Mouse (Mus musculus) retina, embryonic 14.5 days (tissue): ENCODE measurements around the gene Pa2g4.
A peak's percentile ranks its signal among the peaks of the same experiment; 100 is the strongest.
"Not testable (repeated sequence)": the region's sequence is repeated elsewhere in the genome, so short reads cannot be mapped to it uniquely, and the experiment has no call there.

Experiments used
- DNase-seq: peaks from one replicate; pipeline ENCODE4 v3.0.0-alpha.2; 2015; ENCODE audit warnings: low spot score

The Pa2g4 gene

GRCm38 (mm10) chr10:128578330-128578729 lies 12.5 kb upstream of the Pa2g4 start:
- DNase-seq = no peak

DNA sequence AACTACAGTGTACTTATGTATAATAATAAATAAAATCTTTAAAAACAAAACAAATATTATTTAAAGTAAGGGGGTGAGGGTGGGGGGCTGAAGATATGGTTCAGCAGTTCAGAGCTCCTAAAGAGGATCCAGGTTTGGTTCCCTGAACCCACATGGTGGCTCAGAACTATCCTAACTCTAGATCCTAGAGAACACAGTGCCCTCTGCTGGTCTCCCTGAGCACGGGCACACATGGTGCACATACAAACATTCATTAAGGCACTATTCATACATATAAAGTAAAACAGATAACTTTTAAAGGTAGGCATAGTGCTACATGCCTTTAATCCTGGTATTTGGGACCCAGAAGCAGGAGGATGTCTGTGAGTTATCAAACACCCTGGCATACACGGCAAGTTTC lies 9.3 kb upstream of the Pa2g4 start:
- DNase-seq = peak; percentile 41

GRCm38 (mm10) chr10:128565206-128565787 lies 490 bp downstream of the Pa2g4 start:
- DNase-seq = peak; percentile 44

DNA sequence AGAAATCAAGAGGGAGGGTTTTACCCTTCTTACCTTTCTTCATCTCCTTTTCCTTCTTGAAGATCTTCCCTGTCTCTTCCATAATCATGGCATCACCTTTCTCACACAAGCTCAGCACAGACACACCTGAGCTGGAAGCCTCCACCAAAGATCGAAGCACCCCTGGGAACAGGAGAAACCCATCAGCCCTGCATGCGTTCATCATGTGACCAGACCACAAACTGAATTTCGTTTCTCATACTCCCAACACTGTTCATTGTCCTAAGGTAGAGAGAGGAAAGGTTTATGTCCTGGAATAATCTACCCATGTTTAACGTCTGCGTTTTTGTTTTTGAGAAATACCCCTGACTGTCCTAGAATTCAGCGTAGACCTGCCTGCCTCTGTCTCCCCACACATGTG lies 2.2 kb downstream of the Pa2g4 start:
- DNase-seq = no peak

DNA sequence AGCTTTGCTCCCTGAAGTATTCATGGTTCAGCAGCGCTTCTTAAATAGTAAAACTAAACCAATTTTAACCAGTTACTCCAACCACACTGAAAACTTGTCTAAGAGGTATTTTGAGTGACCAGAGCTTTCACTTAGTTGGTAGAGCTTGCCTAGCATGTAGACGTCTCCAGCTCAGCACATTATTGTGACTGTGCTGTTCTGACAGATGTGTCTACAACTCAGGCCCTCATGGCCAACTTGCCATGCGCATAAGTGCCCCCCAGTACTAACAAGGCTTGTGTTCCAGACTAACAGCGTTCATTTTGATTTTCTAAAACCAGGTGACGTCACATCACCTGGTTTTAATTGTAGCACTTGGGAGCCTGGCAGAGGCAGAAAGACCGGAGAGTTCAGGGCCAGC lies 8.8 kb downstream of the Pa2g4 start:
- DNase-seq = no peak

DNA sequence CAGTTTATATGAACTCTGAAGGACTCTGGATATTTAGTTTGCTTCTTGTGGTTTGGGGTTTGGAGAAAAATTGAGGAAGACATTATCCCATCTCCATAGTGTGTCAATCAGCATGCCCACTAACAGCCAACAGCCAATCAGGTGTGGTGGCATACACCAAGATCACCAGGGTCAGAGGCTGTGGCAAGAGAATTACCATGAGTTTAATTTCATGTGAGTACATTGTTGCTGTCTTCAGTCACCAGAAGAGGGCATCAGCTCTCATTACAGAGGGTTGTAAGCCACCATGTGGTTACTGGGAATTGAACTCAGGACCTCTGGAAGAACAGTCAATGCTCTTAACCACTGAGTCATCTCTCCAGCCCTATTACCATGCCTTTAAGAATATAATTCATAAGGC lies 9.5 kb downstream of the Pa2g4 start:
- no peak for DNase-seq

- DNase-seq = not testable (repeated sequence)
Measured at GRCm38 (mm10) chr10:128555567-128555966, 10.2 kb downstream of the Pa2g4 start.

GRCm38 (mm10) chr10:128550144-128550823 lies 15.5 kb downstream of the Pa2g4 start:
- DNase-seq = not testable (repeated sequence)

DNA sequence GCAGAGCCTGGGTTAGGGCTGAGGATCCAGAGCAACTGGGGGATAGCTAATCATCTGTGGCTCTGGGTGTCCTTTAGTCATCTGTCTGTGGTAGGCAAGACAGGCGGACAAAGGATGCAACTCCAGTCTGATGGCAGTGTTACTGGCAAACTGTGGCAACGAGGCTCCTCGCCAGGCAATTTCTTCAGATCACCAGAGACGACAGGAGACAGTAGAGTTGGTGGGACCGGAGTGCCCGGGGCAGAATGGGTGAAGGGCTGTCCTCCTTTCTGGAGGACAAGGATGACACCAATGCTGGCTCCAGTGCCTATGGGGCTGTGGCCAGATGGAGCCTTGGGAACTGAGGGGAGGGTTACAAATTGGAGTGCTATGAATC lies 16.1 kb downstream of the Pa2g4 start:
- not testable (repeated sequence) for DNase-seq

GRCm38 (mm10) chr10:128548947-128549681 lies 16.7 kb downstream of the Pa2g4 start, which contains the start of gene Rpl41:
TSS of gene Rpl41 (minus strand) at chr10:128549305.
- DNase-seq = peak; percentile 96

GRCm38 (mm10) chr10:128548051-128548791 lies 17.6 kb downstream of the Pa2g4 start:
- DNase-seq = not testable (repeated sequence)

- peak; percentile 97 for DNase-seq
Measured at GRCm38 (mm10) chr10:128547361-128548032, 18.3 kb downstream of the Pa2g4 start, which contains the start of gene Zc3h10. TSS of gene Zc3h10 (minus strand) at chr10:128547774.

- DNase-seq = no peak
Measured at GRCm38 (mm10) chr10:128546787-128547186, 19.0 kb downstream of the Pa2g4 start.

GRCm38 (mm10) chr10:128546361-128546760 lies 19.4 kb downstream of the Pa2g4 start:
- DNase-seq = peak; percentile 86

DNA sequence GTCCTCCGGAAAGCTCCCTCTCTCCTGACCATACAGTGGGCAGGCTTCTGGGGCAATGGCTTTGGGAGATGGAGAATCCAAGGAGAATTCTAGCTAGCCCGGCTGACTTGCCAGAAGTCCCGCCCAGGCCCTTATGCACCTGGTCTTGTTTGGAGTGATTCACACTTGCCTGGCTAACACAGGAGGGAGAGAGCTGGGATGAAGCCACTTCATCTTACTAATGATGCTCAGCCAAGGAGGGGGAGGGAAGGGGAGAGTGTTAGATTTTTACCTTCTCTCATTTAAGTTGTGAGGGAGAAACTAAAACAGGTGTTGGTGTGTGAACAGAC lies 20.3 kb downstream of the Pa2g4 start:
- DNase-seq = no peak

DNA sequence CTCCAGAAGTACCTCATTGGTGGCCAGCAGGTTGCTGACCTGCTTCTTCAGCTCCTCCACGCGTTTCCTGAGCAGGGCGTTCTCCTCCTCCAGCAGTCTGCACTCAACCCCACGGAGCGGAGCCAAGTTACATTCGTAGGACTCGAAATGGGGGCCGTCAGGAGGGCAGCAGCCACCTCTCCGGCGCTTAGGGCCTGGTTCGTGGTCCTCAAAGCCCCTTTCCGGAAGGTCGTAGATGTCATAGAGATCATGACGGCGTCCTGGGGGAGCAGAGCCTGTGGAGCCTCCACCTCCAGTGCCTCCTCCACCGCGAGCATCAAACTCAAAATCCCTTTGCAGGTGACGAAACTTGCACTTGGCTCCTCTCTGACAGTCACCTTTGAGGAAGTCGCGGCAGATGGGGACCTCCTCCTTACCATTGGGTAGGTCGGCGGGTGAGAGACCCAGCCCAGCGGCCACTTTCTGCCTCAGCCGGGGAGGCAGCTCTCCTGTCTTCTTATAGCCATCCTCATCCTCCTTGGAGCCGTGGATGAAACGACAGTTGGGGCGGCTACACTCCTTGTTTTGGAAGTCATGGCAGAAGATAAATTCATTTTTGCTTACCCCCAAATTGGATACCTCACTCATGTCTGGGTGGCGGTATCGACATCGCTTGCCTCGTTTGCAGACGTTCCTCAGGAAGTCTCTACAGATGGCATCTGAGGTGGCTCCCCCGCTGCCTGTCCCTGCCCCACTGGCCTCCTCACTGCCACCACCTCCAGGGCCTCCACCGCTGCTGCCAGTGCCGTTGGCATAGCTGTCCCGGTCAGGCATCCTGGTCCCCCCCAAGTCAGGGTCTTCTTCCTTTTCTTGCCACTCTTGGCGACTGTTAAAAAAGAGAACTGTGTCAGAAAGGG lies 20.9 kb downstream of the Pa2g4 start:
- DNase-seq = no peak

DNA sequence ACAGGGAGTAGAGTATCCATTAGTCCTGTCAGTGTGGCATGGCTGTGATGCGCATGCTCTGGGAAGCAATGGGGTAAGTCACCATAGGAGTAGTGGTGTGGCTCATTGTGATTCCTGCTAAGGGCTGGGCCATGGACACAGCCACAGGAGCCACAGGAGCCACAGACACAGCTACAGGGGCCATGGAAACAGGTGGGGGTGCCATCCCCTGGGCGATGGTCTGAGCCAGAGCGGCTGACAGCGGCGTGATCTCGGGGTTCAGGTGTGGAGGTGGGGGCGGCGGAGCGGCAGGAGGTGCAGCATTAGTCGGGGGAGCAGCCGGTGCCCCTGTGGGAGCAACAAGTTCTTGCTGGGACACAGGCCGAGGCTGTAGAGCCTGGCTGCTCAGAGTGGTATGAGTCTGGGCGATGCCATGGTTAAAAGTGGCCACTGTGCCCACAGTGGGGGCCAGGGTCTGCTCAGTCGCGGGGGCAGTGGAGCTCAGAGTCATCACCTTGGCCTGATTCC lies 21.6 kb downstream of the Pa2g4 start:
- no peak for DNase-seq

DNA sequence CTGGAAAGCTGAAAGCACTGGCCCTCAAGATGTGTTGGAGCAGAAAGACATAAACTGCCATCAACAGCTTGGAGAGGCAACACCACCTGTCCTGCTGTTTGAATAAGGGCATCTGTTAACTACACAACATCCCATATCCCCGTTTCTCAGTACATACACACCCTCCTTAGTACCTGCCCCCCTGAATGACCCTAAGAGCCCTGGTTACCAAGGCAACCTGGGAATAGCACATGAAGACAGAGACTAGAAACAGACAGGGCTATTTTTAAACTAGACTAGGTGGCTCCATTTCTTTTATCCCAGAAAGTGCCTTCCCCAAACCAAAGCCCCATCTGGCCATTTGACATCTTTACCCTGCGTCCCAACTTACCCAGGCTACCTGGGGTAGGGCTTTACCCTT lies 22.7 kb downstream of the Pa2g4 start:
- DNase-seq = no peak

DNA sequence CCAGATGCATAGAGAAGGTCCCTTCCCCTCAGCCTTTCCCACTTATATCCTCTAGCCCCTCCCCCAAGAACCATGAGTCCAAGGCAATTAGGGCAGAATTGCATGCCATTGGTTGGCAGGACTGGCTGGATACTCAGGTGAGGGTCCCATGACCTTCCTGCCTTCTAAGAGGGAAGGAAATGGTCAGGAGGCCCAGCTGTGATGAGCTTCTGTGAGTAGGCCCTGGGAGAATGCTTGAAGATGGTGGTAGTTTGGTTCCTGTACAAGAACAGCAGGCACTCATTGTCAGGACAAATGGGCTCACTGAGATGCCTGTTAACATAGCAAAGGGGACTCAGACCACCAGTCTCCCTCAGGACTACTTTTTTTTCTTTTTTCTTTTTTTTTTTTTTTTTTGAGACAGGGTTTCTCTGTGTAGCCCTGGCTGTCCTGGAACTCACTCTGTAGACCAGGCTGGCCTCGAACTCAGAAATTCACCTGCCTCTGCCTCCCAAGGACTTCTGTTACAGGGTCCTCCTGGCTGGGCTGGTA lies 27.4 kb downstream of the Pa2g4 start:
- DNase-seq = no peak

GRCm38 (mm10) chr10:128536266-128536940 lies 29.4 kb downstream of the Pa2g4 start:
- peak; percentile 95 for DNase-seq
